Mouse (Mus musculus): ENCODE measurements at regions not wholly inside any gene's neighbourhood (a gene's known extent, or its start where the extent isn't known, plus 50 kb on each side); places are given as distances from the start of the nearest gene placed in this dataset.
"Not testable (repeated sequence)": the region's sequence is repeated elsewhere in the genome, so short reads cannot be mapped to it uniquely, and the experiment has no call there.

DNA sequence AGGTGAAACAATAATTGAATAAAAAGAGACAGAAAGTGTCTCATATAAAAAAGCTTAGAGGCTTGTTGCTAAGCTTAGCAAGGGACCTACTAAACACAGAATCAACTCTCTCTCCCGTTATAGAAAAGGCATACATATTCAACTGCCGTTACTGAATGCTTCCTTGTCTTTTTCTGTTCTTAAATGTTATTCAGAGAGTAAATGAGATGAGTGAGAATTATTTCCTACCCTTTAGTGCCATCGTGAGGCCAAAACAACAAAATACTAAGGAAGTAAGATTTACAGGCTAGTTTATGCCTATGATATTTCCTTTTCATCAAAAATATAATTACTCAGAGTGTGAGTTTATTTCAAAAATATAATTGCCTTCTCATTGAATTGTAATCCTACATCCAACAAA lies 686.6 kb upstream of the 1700008P02Rik start:
- peak; percentile 4 for DNase-seq (ENCODE audit: low read depth, low spot score)

DNA sequence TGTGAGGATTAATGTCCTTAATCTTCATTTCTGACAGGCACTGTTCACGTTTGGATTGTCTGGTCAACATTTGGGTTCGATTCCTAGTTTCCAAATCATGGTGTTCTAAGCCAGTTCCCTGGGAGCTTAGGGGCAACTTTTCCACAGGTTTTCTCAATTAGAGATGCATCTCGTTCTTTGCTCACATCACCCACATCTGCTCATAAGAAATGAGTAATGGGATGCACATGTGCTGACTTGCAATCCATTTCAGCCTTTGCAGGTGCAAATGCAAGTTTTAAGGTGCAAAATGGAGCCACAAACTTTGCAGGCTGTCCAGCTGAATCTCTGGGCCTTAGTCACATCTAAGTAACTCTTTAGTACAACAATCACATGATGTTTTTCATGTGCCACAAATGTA lies 678.3 kb upstream of the 1700008P02Rik start:
- DNase-seq (ENCODE audit: low read depth, low spot score): peak; percentile 9

DNA sequence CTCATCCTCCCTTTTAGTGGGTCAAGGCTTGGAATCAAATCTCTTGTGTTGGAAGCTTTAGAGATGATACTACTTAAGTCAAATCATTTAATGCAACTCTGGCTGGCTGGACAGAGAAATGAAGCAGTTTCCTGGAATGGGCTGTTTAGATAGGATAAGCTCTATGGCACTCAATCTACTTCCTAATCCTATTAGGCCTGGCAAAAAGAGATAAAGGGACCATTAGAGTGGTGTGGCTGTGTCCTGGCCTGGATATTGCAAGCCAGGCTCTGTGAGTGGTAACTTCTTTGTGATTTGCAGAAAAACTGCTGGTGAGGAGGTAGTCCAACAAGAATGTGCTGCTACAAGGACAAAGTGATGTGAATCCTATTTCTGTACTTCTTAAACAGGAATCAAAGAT lies 670.8 kb upstream of the 1700008P02Rik start:
- DNase-seq (ENCODE audit: low read depth, low spot score): no peak

DNA sequence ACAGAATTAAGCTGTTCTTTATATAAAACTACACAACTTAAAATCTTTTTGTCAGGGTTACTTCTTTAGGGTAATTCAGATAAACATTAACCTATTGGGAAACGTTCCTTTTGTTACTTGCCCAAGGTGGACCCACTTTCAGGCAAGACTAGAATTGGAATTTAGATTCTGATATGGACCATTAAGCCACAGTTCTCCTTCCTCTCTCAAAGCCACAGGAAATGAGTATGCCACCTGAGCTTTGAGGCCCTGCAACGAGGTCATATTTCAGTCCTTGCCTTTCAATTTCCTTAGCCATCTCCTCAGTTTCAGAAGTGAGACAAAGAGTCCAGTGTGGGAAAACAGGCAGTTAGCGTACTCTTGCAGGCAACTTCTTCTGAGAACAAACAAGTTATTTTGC lies 637.3 kb upstream of the 1700008P02Rik start:
- no peak for DNase-seq (ENCODE audit: low read depth, low spot score)

DNA sequence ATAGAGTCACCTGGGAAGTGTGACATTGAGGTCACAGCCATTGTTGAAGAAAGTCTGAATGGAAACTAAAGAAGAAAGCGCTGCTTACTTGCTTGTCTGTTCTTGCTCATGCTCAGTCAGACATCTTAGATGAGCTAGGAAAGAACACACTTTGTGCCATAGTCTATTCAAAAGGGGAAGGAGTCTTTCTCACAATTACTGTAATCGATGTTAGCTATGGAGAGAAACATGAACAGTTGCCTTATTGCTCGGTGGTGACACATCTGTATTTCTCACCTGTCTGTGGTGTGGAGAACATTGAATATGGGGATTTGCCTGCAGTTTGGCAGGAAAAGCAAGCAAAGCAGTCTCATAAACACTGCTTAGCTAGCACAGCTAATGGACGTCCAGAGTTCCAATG lies 628.1 kb upstream of the 1700008P02Rik start:
- no peak for DNase-seq (ENCODE audit: low read depth, low spot score)

DNA sequence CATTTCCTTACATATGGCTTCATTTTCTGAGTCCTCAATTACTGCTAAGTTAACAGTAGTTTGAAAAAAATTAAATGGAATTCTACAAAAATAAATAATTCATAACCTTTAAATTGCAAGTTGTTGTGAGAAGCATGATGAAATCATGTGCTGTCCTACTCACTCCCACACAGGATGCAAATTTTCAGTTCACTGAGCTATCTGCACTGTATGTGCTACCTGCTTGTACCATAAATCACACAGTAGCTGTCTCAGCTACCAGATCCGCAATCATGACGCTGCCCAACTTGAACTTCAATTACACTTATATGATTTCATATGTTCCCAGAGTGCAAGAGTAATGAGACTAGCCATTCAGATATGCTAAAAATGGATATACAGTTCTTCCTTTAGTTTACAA lies 609.5 kb upstream of the 1700008P02Rik start:
- no peak for DNase-seq (ENCODE audit: low read depth, low spot score)

DNA sequence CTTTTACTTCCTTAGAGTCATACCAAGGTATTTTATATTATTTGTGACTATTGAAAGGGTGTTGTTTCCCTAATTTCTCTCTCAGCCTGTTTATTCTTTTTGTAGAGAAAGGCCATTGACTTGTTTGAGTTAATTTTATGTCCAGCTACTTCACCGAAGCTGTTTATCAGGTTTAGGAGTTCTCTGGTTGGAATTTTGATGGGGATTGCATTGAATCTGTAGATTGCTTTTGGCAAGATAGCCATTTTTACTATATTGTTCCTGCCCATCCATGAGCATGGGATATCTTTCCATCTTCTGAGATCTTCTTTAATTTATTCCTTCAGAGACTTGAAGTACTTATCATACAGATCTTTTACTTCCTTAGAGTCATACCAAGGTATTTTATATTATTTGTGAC lies 568.3 kb upstream of the 1700008P02Rik start:
- not testable (repeated sequence) for DNase-seq (ENCODE audit: low read depth, low spot score)

DNA sequence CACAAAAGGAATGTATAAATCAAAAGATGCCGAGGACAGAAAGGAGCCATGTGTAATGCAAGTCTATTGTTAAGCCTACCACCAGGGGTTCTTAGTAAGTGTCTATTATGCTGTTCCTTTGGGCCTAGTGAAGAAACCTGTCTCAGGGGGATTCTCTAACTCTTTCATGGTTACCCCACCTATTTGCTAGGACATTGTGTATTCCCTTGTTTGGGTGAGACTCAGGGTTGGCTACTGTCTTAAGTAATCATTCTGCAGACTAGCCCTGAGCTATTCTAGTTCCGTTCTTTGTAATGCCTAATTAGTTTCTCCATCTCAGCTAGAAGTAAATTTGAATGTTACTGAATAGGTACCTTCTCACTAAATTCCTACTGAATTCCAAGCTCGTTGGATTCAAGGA lies 546.4 kb upstream of the 1700008P02Rik start:
- DNase-seq (ENCODE audit: low read depth, low spot score): no peak

DNA sequence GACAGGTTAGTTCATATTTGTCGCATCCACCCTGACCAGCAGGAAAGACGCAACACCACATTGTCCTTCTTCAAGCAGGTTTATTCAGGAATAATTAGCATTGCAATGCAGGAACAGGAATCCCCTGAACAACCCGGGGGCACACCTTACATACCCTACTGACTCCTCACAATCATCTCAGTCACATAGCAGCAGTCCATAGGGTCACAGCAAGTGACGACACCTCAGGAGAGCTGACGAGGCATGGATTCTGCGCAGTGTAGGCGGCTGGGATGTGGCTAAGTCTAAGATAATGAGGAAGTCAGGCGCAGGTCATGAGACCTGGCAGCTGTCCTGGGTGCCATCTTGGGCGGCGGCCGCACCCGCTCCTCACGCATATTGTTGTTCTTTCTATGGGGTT lies 518.8 kb upstream of the 1700008P02Rik start:
- no peak for DNase-seq (ENCODE audit: low read depth, low spot score)

DNA sequence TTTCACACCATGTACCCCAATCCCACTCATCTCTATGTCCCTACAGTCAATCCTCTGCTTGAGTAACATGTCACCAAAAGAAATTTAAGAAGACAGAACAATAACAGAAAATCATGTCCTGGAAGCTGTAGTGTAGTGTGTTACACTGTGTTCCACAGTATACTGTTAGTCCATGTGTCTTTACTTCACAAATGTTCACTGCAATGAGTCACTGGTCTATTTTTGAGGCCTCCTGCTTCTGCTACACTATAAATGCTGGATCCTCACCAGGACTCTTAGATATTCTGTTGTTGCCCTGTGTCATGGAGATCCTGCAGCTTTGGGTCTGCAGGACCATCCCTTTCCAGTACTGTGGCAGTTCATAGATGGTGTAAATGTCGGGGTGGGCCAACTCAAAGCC lies 514.5 kb upstream of the 1700008P02Rik start:
- no peak for DNase-seq (ENCODE audit: low read depth, low spot score)

Data from embryo, embryonic 11.5 days (tissue).